Mouse (Mus musculus): ENCODE measurements around the gene Hs6st3.

Hs6st3 gene

DNA sequence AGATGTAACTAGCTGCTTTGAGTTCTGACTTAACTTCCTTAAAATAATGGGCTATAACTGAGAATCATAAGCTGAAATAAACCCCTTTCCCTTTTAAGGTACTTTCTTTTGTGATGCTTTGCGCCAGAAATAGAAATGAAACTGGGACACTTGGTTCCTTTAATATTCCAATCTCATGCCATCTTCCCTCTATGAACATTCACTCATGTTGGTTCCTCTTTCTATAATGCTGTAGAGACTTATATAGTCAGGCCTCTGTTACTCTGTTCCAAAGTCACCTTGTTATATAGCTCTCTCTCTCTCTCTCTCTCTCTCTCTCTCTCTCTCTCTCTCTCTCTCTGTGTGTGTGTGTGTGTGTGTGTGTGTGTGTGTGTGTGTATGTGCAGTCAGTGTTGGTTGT, 504.7 kb downstream of the Hs6st3 start:
- in situ Hi-C loops (cut with MboI, MseI): no loop called here

- in situ Hi-C loops (cut with MboI, MseI): no loop called here
Observed at GRCm38 (mm10) chr14:119643840-119644239, 505.7 kb downstream of the Hs6st3 start.

DNA sequence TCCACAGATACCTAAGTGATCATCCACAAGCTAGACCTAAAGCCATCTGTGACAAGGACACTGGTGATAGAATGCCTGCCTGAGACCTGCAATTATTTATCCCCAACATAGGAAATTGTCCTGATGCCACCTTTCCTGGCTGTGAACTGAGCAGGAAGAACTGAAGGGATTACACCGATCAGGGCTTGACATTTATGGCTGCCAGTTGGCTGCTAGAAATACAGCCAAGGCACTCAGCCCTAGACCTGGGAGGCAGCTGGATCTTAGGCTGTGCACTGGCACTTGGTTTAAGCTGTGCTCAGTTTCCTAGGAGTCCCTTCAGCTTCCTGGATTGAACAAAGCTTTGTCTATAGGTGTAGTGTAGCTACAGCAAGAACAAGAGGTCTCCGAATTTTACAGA, 518.8 kb downstream of the Hs6st3 start:
- in situ Hi-C loops (cut with MboI, MseI): no loop called here

GRCm38 (mm10) chr14:119665741-119666141, 527.6 kb downstream of the Hs6st3 start:
- in situ Hi-C loops (cut with MboI, MseI): no loop called here

GRCm38 (mm10) chr14:119667421-119667820, 529.3 kb downstream of the Hs6st3 start:
- in situ Hi-C loops (cut with MboI, MseI): no loop called here

GRCm38 (mm10) chr14:119670836-119671587, 532.9 kb downstream of the Hs6st3 start:
- in situ Hi-C loops (cut with MboI, MseI): no loop called here

GRCm38 (mm10) chr14:119678574-119678973, 540.4 kb downstream of the Hs6st3 start:
- in situ Hi-C loops (cut with MboI, MseI): no loop called here

GRCm38 (mm10) chr14:119680052-119680451, 541.9 kb downstream of the Hs6st3 start:
- in situ Hi-C loops (cut with MboI, MseI): no loop called here

- in situ Hi-C loops (cut with MboI, MseI): no loop called here
Observed at GRCm38 (mm10) chr14:119687885-119688284, 549.7 kb downstream of the Hs6st3 start.

DNA sequence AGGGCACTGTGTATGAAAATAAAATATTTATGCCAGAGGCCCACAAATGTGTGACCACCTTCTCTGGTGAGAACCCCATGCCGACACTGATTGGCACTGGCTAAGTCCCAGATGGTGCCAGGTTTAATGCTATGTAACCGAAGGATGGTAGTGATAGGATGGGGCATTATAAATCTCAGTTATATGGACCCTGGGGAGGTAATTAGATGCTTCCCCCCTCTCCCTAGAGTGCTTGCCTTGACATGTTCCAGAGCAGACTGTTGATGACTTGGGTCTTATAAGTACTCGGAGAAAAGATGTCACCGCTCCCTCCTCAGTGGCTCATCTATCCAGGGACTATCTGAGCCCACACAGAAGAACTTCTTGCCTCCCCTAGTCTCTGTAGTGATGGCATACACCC, 561.8 kb downstream of the Hs6st3 start:
- in situ Hi-C loops (cut with MboI, MseI): no loop called here

DNA sequence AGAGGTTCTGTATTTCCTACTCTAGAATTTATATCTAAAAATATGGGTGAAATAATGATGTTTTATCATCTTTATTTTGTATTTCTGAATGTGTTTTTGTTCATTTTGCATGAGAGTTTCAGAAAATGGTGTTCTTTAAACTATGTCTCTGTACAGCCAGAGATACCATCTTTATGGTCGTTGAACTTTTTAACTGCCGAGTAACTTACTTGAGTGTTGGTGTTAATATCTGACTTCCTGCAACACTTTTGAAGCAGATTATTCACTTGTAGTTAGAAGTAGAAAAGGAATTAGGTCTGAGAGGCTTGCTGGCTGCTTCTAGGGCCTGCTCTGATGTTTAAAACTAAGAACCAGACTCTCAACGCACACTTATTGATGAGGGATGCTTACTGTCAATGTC, 576.6 kb downstream of the Hs6st3 start:
- in situ Hi-C loops (cut with MboI, MseI): no loop called here

- in situ Hi-C loops (cut with MboI, MseI): no loop called here
Observed at GRCm38 (mm10) chr14:119717323-119717722, 579.2 kb downstream of the Hs6st3 start.

DNA sequence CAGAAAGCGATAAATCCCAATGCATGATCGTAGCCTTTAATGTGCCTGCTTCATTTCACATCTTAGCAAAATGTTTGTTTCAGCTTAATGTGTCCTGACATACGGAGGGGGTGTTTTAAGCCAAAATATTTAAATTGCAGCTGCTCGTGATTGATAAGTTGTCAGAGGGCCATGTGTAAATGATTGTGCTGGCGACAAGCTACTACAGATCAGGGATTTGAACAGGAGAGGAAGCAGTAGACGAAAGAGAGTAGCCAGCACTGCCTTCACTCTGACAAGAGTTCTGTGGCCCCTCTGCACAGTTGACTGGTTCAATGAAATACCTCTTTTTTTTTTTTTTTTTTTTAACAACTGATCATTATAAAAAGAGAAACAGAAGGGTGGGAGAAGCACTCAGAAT, 587.0 kb downstream of the Hs6st3 start:
- in situ Hi-C loops (cut with MboI, MseI): no loop called here

GRCm38 (mm10) chr14:119731436-119732080, 593.4 kb downstream of the Hs6st3 start:
- in situ Hi-C loops (cut with MboI, MseI): no loop called here

GRCm38 (mm10) chr14:119732219-119732618, 594.1 kb downstream of the Hs6st3 start:
- in situ Hi-C loops (cut with MboI, MseI): no loop called here

DNA sequence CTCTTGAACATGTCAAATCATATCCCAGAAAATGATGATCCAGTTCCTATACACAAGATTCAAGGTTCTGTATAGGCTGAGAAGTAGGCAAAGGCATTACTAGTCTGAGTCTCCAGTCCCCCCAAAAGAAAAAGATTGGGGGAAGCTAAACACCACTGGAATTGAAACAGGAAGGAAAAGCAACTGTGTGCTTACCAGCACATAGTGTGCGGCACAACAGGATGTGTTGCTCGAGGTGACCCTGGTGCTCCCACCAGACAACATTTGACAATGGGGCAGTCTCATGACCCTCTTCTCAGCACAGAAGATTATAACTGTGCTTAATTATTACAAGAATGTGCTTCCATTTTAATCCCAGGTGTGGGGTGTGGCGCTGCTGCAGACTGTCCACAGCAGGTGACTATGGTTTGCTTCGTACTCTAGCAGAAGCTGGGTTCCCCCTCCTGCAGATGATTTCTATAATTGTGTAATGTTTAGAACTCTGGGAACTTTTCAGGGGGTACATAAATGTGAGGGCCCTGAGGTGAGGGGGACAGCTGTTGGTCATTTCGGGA, 599.3 kb downstream of the Hs6st3 start:
- in situ Hi-C loops (cut with MboI, MseI): no loop called here

- in situ Hi-C loops (cut with MboI, MseI): no loop called here
Observed at GRCm38 (mm10) chr14:119741791-119742190, 603.6 kb downstream of the Hs6st3 start.

- in situ Hi-C loops (cut with MboI, MseI): no loop called here
Observed at GRCm38 (mm10) chr14:119761376-119761775, 623.2 kb downstream of the Hs6st3 start.

- in situ Hi-C loops (cut with MboI, MseI): no loop called here
Observed at GRCm38 (mm10) chr14:119772040-119772439, 633.9 kb downstream of the Hs6st3 start.

GRCm38 (mm10) chr14:119776261-119776660, 638.1 kb downstream of the Hs6st3 start:
- in situ Hi-C loops (cut with MboI, MseI): no loop called here

- in situ Hi-C loops (cut with MboI, MseI): no loop called here
Observed at GRCm38 (mm10) chr14:119779982-119780588, 641.9 kb downstream of the Hs6st3 start.

DNA sequence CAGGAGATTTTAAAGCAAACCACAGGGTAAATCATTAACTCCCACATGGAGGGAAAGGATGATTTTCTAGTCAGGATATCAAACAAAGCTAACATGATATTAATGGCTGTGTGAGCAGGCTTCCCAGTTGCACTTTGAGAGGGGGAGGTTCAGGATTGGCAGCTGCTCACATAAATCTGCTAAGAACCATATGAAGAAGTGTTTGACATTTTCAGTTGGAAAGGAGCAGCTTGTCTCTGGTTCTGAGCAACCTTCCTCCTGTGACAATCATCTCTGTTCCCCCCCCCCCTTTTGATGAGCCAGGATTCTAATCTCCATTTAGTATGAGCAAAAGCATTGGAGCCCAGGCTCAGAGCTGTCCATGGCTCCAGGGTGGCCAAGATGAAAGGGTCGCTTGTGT, 643.0 kb downstream of the Hs6st3 start:
- in situ Hi-C loops (cut with MboI, MseI): no loop called here

DNA sequence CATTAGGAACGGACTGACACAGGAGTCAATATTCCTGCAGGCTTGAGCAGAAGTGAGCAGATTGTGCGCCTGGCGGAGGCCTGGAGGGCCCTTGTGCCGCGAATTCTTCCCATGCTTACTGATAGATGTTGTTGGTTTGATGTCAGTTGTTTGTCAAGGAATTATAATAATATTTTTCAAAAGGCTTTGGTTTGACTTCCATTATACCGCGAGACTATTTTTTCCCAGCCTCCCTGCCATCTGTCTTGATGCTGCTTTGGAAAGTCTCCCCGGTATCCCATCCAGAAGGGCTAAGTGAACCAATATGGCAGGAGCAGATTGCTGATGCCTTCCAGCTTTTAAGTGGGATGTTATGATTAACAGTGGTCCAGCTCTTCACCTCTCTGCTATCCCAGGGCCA, 651.3 kb downstream of the Hs6st3 start:
- in situ Hi-C loops (cut with MboI, MseI): no loop called here

Data from T-helper 2 cell (primary cell).